In the genomic region with DNA sequence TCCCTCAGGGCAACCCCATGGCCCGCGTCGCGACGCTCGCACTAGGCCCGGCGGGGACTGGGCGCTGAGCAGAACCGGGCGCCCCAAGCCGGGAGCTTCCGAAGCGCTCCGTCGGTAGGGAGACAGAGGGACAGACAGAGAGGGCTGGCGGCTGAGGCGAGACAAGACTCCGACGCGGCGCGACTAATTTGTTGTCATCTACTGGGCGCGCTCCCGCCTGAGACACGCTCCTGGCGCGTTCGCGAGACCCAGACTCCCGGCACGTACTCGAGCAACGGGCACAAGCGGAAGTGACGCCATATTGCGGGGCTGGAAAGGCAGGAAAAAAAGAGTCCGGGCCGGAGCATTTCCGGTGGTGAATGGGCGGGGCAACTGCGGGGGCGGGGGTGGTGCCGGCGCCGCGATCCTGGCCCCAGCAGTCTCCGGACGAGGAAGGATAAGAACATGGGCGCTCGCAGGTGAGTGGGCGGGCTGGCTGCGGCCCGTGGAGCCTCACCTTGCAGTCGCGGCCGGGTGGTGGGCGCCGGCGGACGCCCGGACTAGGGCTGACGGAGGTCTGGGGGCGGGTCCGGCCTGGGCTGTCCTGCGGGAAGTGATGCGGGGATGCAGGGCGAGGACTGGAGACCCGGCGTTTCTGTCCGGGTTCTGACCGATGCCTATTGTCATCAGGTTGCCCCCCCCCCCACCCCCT, we compare ENCODE assay signal across 7 mouse cellular contexts. TPM values are rescaled to one million over a fixed set of nuclear protein-coding genes. Genes with fewer than 3 reads are reported as not detected.
A peak's percentile ranks its signal among the peaks of the same experiment; 100 is the strongest.
DNase-seq lines count a peak whose midpoint lies in the region; ATAC-seq lines count a peak whose summit lies in the region.

A gene (minus strand): TSS at position 211 of the 691 bp plus-strand sequence.

- WGBS in embryonic facial prominence, embryonic 11.5 days: under 1% methylated on average over 73 of the region's 73 CpGs
- under 1% methylated on average over 73 of the region's 73 CpGs for WGBS in limb, embryonic 10.5 days
- WGBS in midbrain, embryonic 13.5 days: under 1% methylated on average over 71 of the region's 73 CpGs

- no peaks in the 10 kb centered on the region for H3K36me3 ChIP-seq in embryonic facial prominence, embryonic 11.5 days (replicated peaks; ENCODE audit: control insufficient read depth, insufficient read depth, low read depth, low read length)
- peaks cover 26% of the 10 kb centered on the region for H3K36me3 ChIP-seq in limb, embryonic 10.5 days
- H3K36me3 ChIP-seq in midbrain, embryonic 13.5 days: peaks cover 14% of the 10 kb centered on the region

- H3K9ac ChIP-seq in embryonic facial prominence, embryonic 11.5 days (replicated peaks; ENCODE audit: low read length): peak within 1 kb of the TSS; percentile 80
- H3K9ac ChIP-seq in midbrain, embryonic 13.5 days (replicated peaks): peak within 1 kb of the TSS; percentile 87

- peak; percentile 99 for DNase-seq in adrenal gland, postnatal 14 days
- peak; percentile 99 for DNase-seq in embryonic facial prominence, embryonic 11.5 days (ENCODE audit: low spot score)
- peak; percentile 91 for DNase-seq in kidney, adult 11 months
- DNase-seq in limb, embryonic 10.5 days (ENCODE audit: low spot score): peak; percentile 99
- peak; percentile 89 for DNase-seq in spleen, adult 12 weeks (ENCODE audit: low spot score)

- no peaks in the 10 kb centered on the region for H3K4me1 ChIP-seq in embryonic facial prominence, embryonic 11.5 days (ENCODE audit: control insufficient read depth, insufficient read depth, low read length)
- peaks cover 25% of the 10 kb centered on the region for H3K4me1 ChIP-seq in limb, embryonic 10.5 days
- H3K4me1 ChIP-seq in midbrain, embryonic 13.5 days (replicated peaks): peaks cover 40% of the 10 kb centered on the region

- peak within 1 kb of the TSS; percentile 91 for H3K4me3 ChIP-seq in embryonic facial prominence, embryonic 11.5 days (ENCODE audit: low read depth, low read length)
- H3K4me3 ChIP-seq in limb, embryonic 10.5 days: peak within 1 kb of the TSS; percentile 95
- peak within 1 kb of the TSS; percentile 84 for H3K4me3 ChIP-seq in midbrain, embryonic 13.5 days (replicated peaks)

- no peaks in the 10 kb centered on the region for H3K27me3 ChIP-seq in embryonic facial prominence, embryonic 11.5 days (ENCODE audit: control insufficient read depth, insufficient read depth, low read length)
- no peaks in the 10 kb centered on the region for H3K27me3 ChIP-seq in limb, embryonic 10.5 days (ENCODE audit: low read depth, poor library complexity, severe bottlenecking)
- no peaks in the 10 kb centered on the region for H3K27me3 ChIP-seq in midbrain, embryonic 13.5 days

- ATAC-seq in embryonic facial prominence, embryonic 11.5 days (replicated peaks; ENCODE audit: insufficient number of reproducible peaks, low FRiP score, low TSS enrichment, low read depth): peak; percentile 90
- ATAC-seq in granulocyte monocyte progenitor cell, adult 5-6 weeks (replicated peaks; ENCODE audit: poor library complexity, severe bottlenecking): peak; percentile 78
- ATAC-seq in midbrain, embryonic 13.5 days: peak; percentile 94

- H3K9me3 ChIP-seq in embryonic facial prominence, embryonic 11.5 days (replicated peaks; ENCODE audit: control insufficient read depth, low read length): no peaks in the 10 kb centered on the region
- no peaks in the 10 kb centered on the region for H3K9me3 ChIP-seq in limb, embryonic 10.5 days (replicated peaks)
- H3K9me3 ChIP-seq in midbrain, embryonic 13.5 days: no peaks in the 10 kb centered on the region

- peak within 1 kb of the TSS; percentile 64 for H3K4me2 ChIP-seq in embryonic facial prominence, embryonic 11.5 days (ENCODE audit: low read depth, low read length)
- peak within 1 kb of the TSS; percentile 93 for H3K4me2 ChIP-seq in midbrain, embryonic 13.5 days (replicated peaks)

- peak within 1 kb of the TSS; percentile 52 for H3K27ac ChIP-seq in embryonic facial prominence, embryonic 11.5 days (replicated peaks; ENCODE audit: low read depth, low read length)
- peak within 1 kb of the TSS; percentile 91 for H3K27ac ChIP-seq in limb, embryonic 10.5 days
- peak within 1 kb of the TSS; percentile 96 for H3K27ac ChIP-seq in midbrain, embryonic 13.5 days

RNA-seq across cellular contexts. Expression of the gene that starts here (rescaled TPM):
- 27.7 and 29.6 TPM in 2 replicates for total RNA-seq in adrenal gland, postnatal 14 days (2021)
- 11.7 and 12.6 TPM in 2 replicates for polyA plus RNA-seq in embryonic facial prominence, embryonic 11.5 days (2014; fragmentation: Nextera tagmentation; extraction: Ambion mirVana)
- 38.3 and 40.6 TPM in 2 replicates for total RNA-seq in granulocyte monocyte progenitor cell, adult 5-6 weeks (2014; fragmentation: Nextera tagmentation)
- total RNA-seq in granulocyte monocyte progenitor cell, adult 5-6 weeks (2017): 18.9 and 21.2 TPM in 2 replicates
- polyA plus RNA-seq in limb, embryonic 10.5 days (2016; fragmentation: Nextera tagmentation; extraction: Ambion mirVana): 12.1 and 14.0 TPM in 2 replicates
- 14.0 and 14.5 TPM in 2 replicates for polyA plus RNA-seq in midbrain, embryonic 13.5 days (2015; fragmentation: Nextera tagmentation; extraction: Ambion mirVana)

Comparison
In these comparisons a context has a peak if more than half of its experiments do, and no peak if none do; other contexts are left out.
1. Peak in every context shown above with its lines: DNase-seq, ATAC-seq, H3K4me3 ChIP-seq and H3K27ac ChIP-seq.